Mouse (Mus musculus) stomach, embryonic 16.5 days (tissue): ENCODE data around the gene Tbcd. TPM values are rescaled to one million over a fixed set of nuclear protein-coding genes. Genes with fewer than 3 reads are reported as not detected.

Experiments used
- ATAC-seq: fragments of 200-750 bp; cut with Nextera tagmentation; 2 replicates; pipeline ENCODE4 v1.8.0; 2017; ENCODE audit warnings: moderate number of reproducible peaks, moderate TSS enrichment; ENCODE audit not compliant: insufficient read depth, low FRiP score
- H3K27ac ChIP-seq: fragments of 300-500 bp; sonication (generic); 2 replicates; pipeline ENCODE4 v1.5.1; 2014; ENCODE audit warnings: low read length
- H3K27me3 ChIP-seq: fragments of 300-500 bp; sonication (generic); 2 replicates; pipeline ENCODE4 v1.6.1; 2014; ENCODE audit warnings: low read length, control low read depth, mixed read lengths; ENCODE audit not compliant: control insufficient read depth, insufficient read depth
- H3K36me3 ChIP-seq: fragments of 300-500 bp; sonication (generic); 2 replicates; pipeline ENCODE4 v1.6.1; 2014; ENCODE audit warnings: low read length; ENCODE audit not compliant: control insufficient read depth, insufficient read depth
- H3K4me1 ChIP-seq: fragments of 300-500 bp; sonication (generic); 2 replicates; pipeline ENCODE4 v1.6.1; 2014; ENCODE audit warnings: low read length, control low read depth, mixed read lengths; ENCODE audit not compliant: control insufficient read depth, insufficient read depth
- H3K4me2 ChIP-seq: fragments of 300-500 bp; sonication (generic); 2 replicates; pipeline ENCODE4 v1.6.1; 2014; ENCODE audit warnings: low read depth, low read length, mixed read lengths
- H3K4me3 ChIP-seq: fragments of 300-500 bp; sonication (generic); replicated peaks from 2 replicates; pipeline ENCODE4 v1.5.1; 2014; ENCODE audit warnings: mild to moderate bottlenecking, low read length
- H3K9ac ChIP-seq: fragments of 300-500 bp; sonication (generic); 2 replicates; pipeline ENCODE4 v1.6.1; 2014; ENCODE audit warnings: low read length
- H3K9me3 ChIP-seq: fragments of 300-500 bp; sonication (generic); replicated peaks from 2 replicates; pipeline ENCODE4 v1.6.1; 2016; ENCODE audit warnings: low read length, control low read depth; ENCODE audit not compliant: control insufficient read depth
- WGBS: fragments of 180-500 bp; shearing (Covaris S2); extraction: QIAGEN DNeasy Blood & Tissue Kit; methylation state at CpG from one replicate; pipeline ENCODE4 v1.1.7; 2014; 5-methylcytosine and 5-hydroxymethylcytosine counted together
- polyA plus RNA-seq: library from polyadenylated mRNA; unstranded; fragments of >200 nt; fragmentation: Nextera tagmentation; extraction: Ambion mirVana; gene quantifications from 2 replicates; pipeline ENCODE4 v1.2.1, GENCODE M21; 2015

The Tbcd gene
- polyA plus RNA-seq, 1 experiment from 2014 or later = 42.2 TPM

- peak; percentile 91 for ATAC-seq
- 57% methylated on average over 9 of the region's 9 CpGs for WGBS
- Histone ChIP-seq H3K4me2 (peak overlapping the region; percentile 22), H3K4me3 (no peak overlapping the region), H3K27me3 (no peaks in the 10 kb centered on the region), H3K4me1 (peaks cover 24% of the 10 kb centered on the region), H3K9ac (peak overlapping the region; percentile 5), H3K9me3 (no peaks in the 10 kb centered on the region), H3K36me3 (no peaks in the 10 kb centered on the region), H3K27ac (peak overlapping the region; percentile 95)
Measured at GRCm38 (mm10) chr11:121543922-121544321, 92.2 kb downstream of the Tbcd start.

GRCm38 (mm10) chr11:121544755-121545397 is 93.1 kb downstream of the Tbcd start:
- WGBS = 44% methylated on average over 7 of the region's 7 CpGs
- Histone ChIP-seq H3K27ac (peak overlapping the region; percentile 95), H3K36me3 (no peaks in the 10 kb centered on the region), H3K27me3 (no peaks in the 10 kb centered on the region), H3K9me3 (no peaks in the 10 kb centered on the region), H3K4me3 (no peak overlapping the region), H3K9ac (peak overlapping the region; percentile 53), H3K4me1 (peaks cover 34% of the 10 kb centered on the region), H3K4me2 (peak overlapping the region; percentile 22; the same call in 1 of the 2 replicates)
- ATAC-seq = peak; percentile 50; the same call in 1 of the 2 replicates

GRCm38 (mm10) chr11:121545398-121546034 is 93.8 kb downstream of the Tbcd start:
- ATAC-seq = no peak
- Histone ChIP-seq H3K36me3 (no peaks in the 10 kb centered on the region), H3K4me1 (peaks cover 40% of the 10 kb centered on the region), H3K27me3 (no peaks in the 10 kb centered on the region), H3K9me3 (no peaks in the 10 kb centered on the region), H3K4me3 (no peak overlapping the region), H3K9ac (0 out of 2 replicates have a peak overlapping the region, but pooled peaks have one; percentile 29), H3K4me2 (no peak overlapping the region), H3K27ac (peak overlapping the region; percentile 95)
- WGBS = 51% methylated on average over 3 of the region's 3 CpGs

- no peak overlapping the region for H3K9ac ChIP-seq
- no peak overlapping the region for H3K27ac ChIP-seq
- no peak overlapping the region for H3K4me3 ChIP-seq
- no peak for ATAC-seq
- H3K27me3 ChIP-seq = no peaks in the 10 kb centered on the region
- peaks cover 45% of the 10 kb centered on the region for H3K4me1 ChIP-seq
- H3K9me3 ChIP-seq = no peaks in the 10 kb centered on the region
- no peak overlapping the region for H3K4me2 ChIP-seq
- 79% methylated on average over 5 of the region's 5 CpGs for WGBS
- H3K36me3 ChIP-seq = no peaks in the 10 kb centered on the region
Measured at GRCm38 (mm10) chr11:121547234-121547633, 95.5 kb downstream of the Tbcd start.

- no peaks in the 10 kb centered on the region for H3K9me3 ChIP-seq
- WGBS = 89% methylated on average over 4 of the region's 4 CpGs
- H3K4me3 ChIP-seq = no peak overlapping the region
- no peak overlapping the region; the same call in 1 of the 2 replicates for H3K27ac ChIP-seq
- no peaks in the 10 kb centered on the region for H3K27me3 ChIP-seq
- H3K4me1 ChIP-seq = peaks cover 46% of the 10 kb centered on the region
- no peak overlapping the region for H3K4me2 ChIP-seq
- no peaks in the 10 kb centered on the region for H3K36me3 ChIP-seq
- no peak for ATAC-seq
- H3K9ac ChIP-seq = no peak overlapping the region
Measured at GRCm38 (mm10) chr11:121547925-121548324, 96.2 kb downstream of the Tbcd start.

GRCm38 (mm10) chr11:121548996-121549842 is 97.5 kb downstream of the Tbcd start:
- peaks cover 43% of the 10 kb centered on the region for H3K4me1 ChIP-seq
- no peak overlapping the region for H3K9ac ChIP-seq
- WGBS = 63% methylated on average over 12 of the region's 12 CpGs
- no peak for ATAC-seq
- H3K4me3 ChIP-seq = no peak overlapping the region
- H3K27me3 ChIP-seq = no peaks in the 10 kb centered on the region
- H3K27ac ChIP-seq = peak overlapping the region; percentile 85
- H3K4me2 ChIP-seq = no peak overlapping the region
- no peaks in the 10 kb centered on the region for H3K9me3 ChIP-seq
- no peaks in the 10 kb centered on the region for H3K36me3 ChIP-seq

- WGBS = 49% methylated on average over 17 of the region's 17 CpGs
Measured at GRCm38 (mm10) chr11:121549843-121550647, 98.3 kb downstream of the Tbcd start.

GRCm38 (mm10) chr11:121551206-121551799 is 99.6 kb downstream of the Tbcd start:
- 79% methylated on average over 5 of the region's 5 CpGs for WGBS
- H3K4me3 ChIP-seq = no peak overlapping the region
- peak overlapping the region; percentile 20; the same call in 1 of the 2 replicates for H3K9ac ChIP-seq
- H3K27me3 ChIP-seq = no peaks in the 10 kb centered on the region
- H3K4me1 ChIP-seq = peaks cover 35% of the 10 kb centered on the region
- H3K4me2 ChIP-seq = no peak overlapping the region
- ATAC-seq = no peak
- H3K27ac ChIP-seq = peak overlapping the region; percentile 85
- no peaks in the 10 kb centered on the region for H3K36me3 ChIP-seq
- no peaks in the 10 kb centered on the region for H3K9me3 ChIP-seq

More at GRCm38 (mm10) chr11:121549843-121550647, 98.3 kb downstream of the Tbcd start:
- Histone ChIP-seq H3K36me3 (no peaks in the 10 kb centered on the region), H3K4me3 (no peak overlapping the region), H3K9me3 (no peaks in the 10 kb centered on the region), H3K27ac (peak overlapping the region; percentile 85), H3K4me1 (peaks cover 41% of the 10 kb centered on the region), H3K9ac (peak overlapping the region; percentile 21; the same call in 1 of the 2 replicates), H3K27me3 (no peaks in the 10 kb centered on the region), H3K4me2 (peak overlapping the region; percentile 27)
- peak; percentile 42; the same call in 1 of the 2 replicates for ATAC-seq
